Mouse (Mus musculus): ENCODE measurements around the gene Pdik1l. TPM values are rescaled to one million over a fixed set of nuclear protein-coding genes. Genes with fewer than 3 reads are reported as not detected.

Pdik1l gene
- polyA plus RNA-seq, 1 experiment from 2014 or later, result 46.5 TPM

- Histone ChIP-seq H3K9ac (ENCODE audit: low read depth, low read length) (no peak overlapping the region), H3K4me2 (ENCODE audit: low read length) (no peak overlapping the region), H3K4me1 (ENCODE audit: control insufficient read depth, insufficient read depth, low read length) (no peaks in the 10 kb centered on the region), H3K4me3 (ENCODE audit: low read depth, low read length) (no peak overlapping the region), H3K9me3 (replicated peaks; ENCODE audit: control insufficient read depth, low read length, poor library complexity, severe bottlenecking) (no peaks in the 10 kb centered on the region), H3K27ac (ENCODE audit: low read length) (no peak overlapping the region), H3K27me3 (ENCODE audit: control insufficient read depth, insufficient read depth, low read depth, low read length) (no peaks in the 10 kb centered on the region), H3K36me3 (ENCODE audit: control insufficient read depth, insufficient read depth, low read length) (no peaks in the 10 kb centered on the region)
- no peak for ATAC-seq
- WGBS, result 56% methylated on average over 16 of the region's 16 CpGs
These were observed 28.7 kb upstream of the Pdik1l start for GRCm38 (mm10) chr4:134316390-134316789.

GRCm38 (mm10) chr4:134315470-134315869 lies 27.8 kb upstream of the Pdik1l start:
- H3K4me2 ChIP-seq (ENCODE audit: low read length), result no peak overlapping the region
- H3K36me3 ChIP-seq (ENCODE audit: control insufficient read depth, insufficient read depth, low read length), result no peaks in the 10 kb centered on the region
- WGBS, result 77% methylated on average over 9 of the region's 9 CpGs
- no peak overlapping the region for H3K27ac ChIP-seq (ENCODE audit: low read length)
- H3K9ac ChIP-seq (ENCODE audit: low read depth, low read length), result no peak overlapping the region
- no peaks in the 10 kb centered on the region for H3K9me3 ChIP-seq (replicated peaks; ENCODE audit: control insufficient read depth, low read length, poor library complexity, severe bottlenecking)
- H3K4me3 ChIP-seq (ENCODE audit: low read depth, low read length), result no peak overlapping the region
- no peak for ATAC-seq
- H3K4me1 ChIP-seq (ENCODE audit: control insufficient read depth, insufficient read depth, low read length), result no peaks in the 10 kb centered on the region
- H3K27me3 ChIP-seq (ENCODE audit: control insufficient read depth, insufficient read depth, low read depth, low read length), result no peaks in the 10 kb centered on the region

GRCm38 (mm10) chr4:134314876-134315275 lies 27.2 kb upstream of the Pdik1l start, which contains the start of gene Trim63:
TSS of gene Trim63 (plus strand) at chr4:134315120.
- H3K27me3 ChIP-seq (ENCODE audit: control insufficient read depth, insufficient read depth, low read depth, low read length), result no peaks in the 10 kb centered on the region
- no peak within 1 kb of the TSS for H3K4me2 ChIP-seq (ENCODE audit: low read length)
- H3K36me3 ChIP-seq (ENCODE audit: control insufficient read depth, insufficient read depth, low read length), result no peaks in the 10 kb centered on the region
- no peak within 1 kb of the TSS for H3K9ac ChIP-seq (ENCODE audit: low read depth, low read length)
- no peak within 1 kb of the TSS for H3K27ac ChIP-seq (ENCODE audit: low read length)
- no peaks in the 10 kb centered on the region for H3K9me3 ChIP-seq (replicated peaks; ENCODE audit: control insufficient read depth, low read length, poor library complexity, severe bottlenecking)
- no peak within 1 kb of the TSS for H3K4me3 ChIP-seq (ENCODE audit: low read depth, low read length)
- no peaks in the 10 kb centered on the region for H3K4me1 ChIP-seq (ENCODE audit: control insufficient read depth, insufficient read depth, low read length)
- WGBS, result 43% methylated on average over 11 of the region's 11 CpGs
- ATAC-seq, result no peak

GRCm38 (mm10) chr4:134314081-134314655 lies 26.5 kb upstream of the Pdik1l start:
- Histone ChIP-seq H3K4me3 (ENCODE audit: low read depth, low read length) (no peak overlapping the region), H3K9ac (ENCODE audit: low read depth, low read length) (no peak overlapping the region), H3K27ac (ENCODE audit: low read length) (no peak overlapping the region), H3K27me3 (ENCODE audit: control insufficient read depth, insufficient read depth, low read depth, low read length) (no peaks in the 10 kb centered on the region), H3K4me1 (ENCODE audit: control insufficient read depth, insufficient read depth, low read length) (no peaks in the 10 kb centered on the region), H3K36me3 (ENCODE audit: control insufficient read depth, insufficient read depth, low read length) (no peaks in the 10 kb centered on the region), H3K9me3 (replicated peaks; ENCODE audit: control insufficient read depth, low read length, poor library complexity, severe bottlenecking) (no peaks in the 10 kb centered on the region), H3K4me2 (ENCODE audit: low read length) (no peak overlapping the region)
- ATAC-seq, result no peak
- WGBS, result 77% methylated on average over 4 of the region's 4 CpGs

GRCm38 (mm10) chr4:134312901-134313300 lies 25.2 kb upstream of the Pdik1l start:
- no peaks in the 10 kb centered on the region for H3K9me3 ChIP-seq (replicated peaks; ENCODE audit: control insufficient read depth, low read length, poor library complexity, severe bottlenecking)
- no peaks in the 10 kb centered on the region for H3K27me3 ChIP-seq (ENCODE audit: control insufficient read depth, insufficient read depth, low read depth, low read length)
- H3K36me3 ChIP-seq (ENCODE audit: control insufficient read depth, insufficient read depth, low read length), result no peaks in the 10 kb centered on the region
- H3K4me1 ChIP-seq (ENCODE audit: control insufficient read depth, insufficient read depth, low read length), result peaks cover 2% of the 10 kb centered on the region; the same call in 1 of the 2 replicates
- no peak overlapping the region for H3K27ac ChIP-seq (ENCODE audit: low read length)
- H3K4me3 ChIP-seq (ENCODE audit: low read depth, low read length), result no peak overlapping the region
- WGBS, result 98% methylated on average over 6 of the region's 6 CpGs
- no peak overlapping the region for H3K9ac ChIP-seq (ENCODE audit: low read depth, low read length)
- no peak for ATAC-seq
- no peak overlapping the region for H3K4me2 ChIP-seq (ENCODE audit: low read length)

GRCm38 (mm10) chr4:134312341-134312740 lies 24.6 kb upstream of the Pdik1l start:
- 96% methylated on average over 5 of the region's 5 CpGs for WGBS
- no peak for ATAC-seq

GRCm38 (mm10) chr4:134311784-134312183 lies 24.1 kb upstream of the Pdik1l start:
- ATAC-seq, result no peak
- H3K27me3 ChIP-seq (ENCODE audit: control insufficient read depth, insufficient read depth, low read depth, low read length), result no peaks in the 10 kb centered on the region
- H3K27ac ChIP-seq (ENCODE audit: low read length), result no peak overlapping the region
- no peak overlapping the region for H3K4me3 ChIP-seq (ENCODE audit: low read depth, low read length)
- no peaks in the 10 kb centered on the region for H3K36me3 ChIP-seq (ENCODE audit: control insufficient read depth, insufficient read depth, low read length)
- no peak overlapping the region for H3K4me2 ChIP-seq (ENCODE audit: low read length)
- H3K4me1 ChIP-seq (ENCODE audit: control insufficient read depth, insufficient read depth, low read length), result peaks cover 6% of the 10 kb centered on the region; the same call in 1 of the 2 replicates
- WGBS, result 89% methylated on average over 9 of the region's 9 CpGs
- no peaks in the 10 kb centered on the region for H3K9me3 ChIP-seq (replicated peaks; ENCODE audit: control insufficient read depth, low read length, poor library complexity, severe bottlenecking)
- no peak overlapping the region for H3K9ac ChIP-seq (ENCODE audit: low read depth, low read length)

More at GRCm38 (mm10) chr4:134312341-134312740, 24.6 kb upstream of the Pdik1l start:
- H3K9me3 ChIP-seq (replicated peaks; ENCODE audit: control insufficient read depth, low read length, poor library complexity, severe bottlenecking), result no peaks in the 10 kb centered on the region
- no peak overlapping the region for H3K27ac ChIP-seq (ENCODE audit: low read length)
- H3K4me1 ChIP-seq (ENCODE audit: control insufficient read depth, insufficient read depth, low read length), result peaks cover 4% of the 10 kb centered on the region; the same call in 1 of the 2 replicates
- H3K27me3 ChIP-seq (ENCODE audit: control insufficient read depth, insufficient read depth, low read depth, low read length), result no peaks in the 10 kb centered on the region
- H3K4me3 ChIP-seq (ENCODE audit: low read depth, low read length), result no peak overlapping the region
- no peaks in the 10 kb centered on the region for H3K36me3 ChIP-seq (ENCODE audit: control insufficient read depth, insufficient read depth, low read length)
- no peak overlapping the region for H3K4me2 ChIP-seq (ENCODE audit: low read length)
- H3K9ac ChIP-seq (ENCODE audit: low read depth, low read length), result no peak overlapping the region

- no peak for ATAC-seq
- WGBS, result 89% methylated on average over 9 of the region's 9 CpGs
These were observed 23.0 kb upstream of the Pdik1l start for GRCm38 (mm10) chr4:134310656-134311055.

GRCm38 (mm10) chr4:134310106-134310505 lies 22.4 kb upstream of the Pdik1l start:
- Histone ChIP-seq H3K27me3 (ENCODE audit: control insufficient read depth, insufficient read depth, low read depth, low read length) (no peaks in the 10 kb centered on the region), H3K4me3 (ENCODE audit: low read depth, low read length) (no peak overlapping the region), H3K4me1 (ENCODE audit: control insufficient read depth, insufficient read depth, low read length) (peaks cover 6% of the 10 kb centered on the region; the same call in 1 of the 2 replicates), H3K27ac (ENCODE audit: low read length) (no peak overlapping the region), H3K36me3 (ENCODE audit: control insufficient read depth, insufficient read depth, low read length) (no peaks in the 10 kb centered on the region), H3K9me3 (replicated peaks; ENCODE audit: control insufficient read depth, low read length, poor library complexity, severe bottlenecking) (no peaks in the 10 kb centered on the region), H3K9ac (ENCODE audit: low read depth, low read length) (no peak overlapping the region), H3K4me2 (ENCODE audit: low read length) (no peak overlapping the region)
- ATAC-seq, result no peak
- WGBS, result 97% methylated on average over 7 of the region's 7 CpGs

More at GRCm38 (mm10) chr4:134310656-134311055, 23.0 kb upstream of the Pdik1l start:
- Histone ChIP-seq H3K36me3 (ENCODE audit: control insufficient read depth, insufficient read depth, low read length) (no peaks in the 10 kb centered on the region), H3K9me3 (replicated peaks; ENCODE audit: control insufficient read depth, low read length, poor library complexity, severe bottlenecking) (no peaks in the 10 kb centered on the region), H3K27ac (ENCODE audit: low read length) (no peak overlapping the region), H3K9ac (ENCODE audit: low read depth, low read length) (no peak overlapping the region), H3K4me3 (ENCODE audit: low read depth, low read length) (no peak overlapping the region), H3K4me1 (ENCODE audit: control insufficient read depth, insufficient read depth, low read length) (peaks cover 6% of the 10 kb centered on the region; the same call in 1 of the 2 replicates), H3K27me3 (ENCODE audit: control insufficient read depth, insufficient read depth, low read depth, low read length) (no peaks in the 10 kb centered on the region), H3K4me2 (ENCODE audit: low read length) (no peak overlapping the region)

Data from midbrain, embryonic 16.5 days (tissue).